In the genomic region with DNA sequence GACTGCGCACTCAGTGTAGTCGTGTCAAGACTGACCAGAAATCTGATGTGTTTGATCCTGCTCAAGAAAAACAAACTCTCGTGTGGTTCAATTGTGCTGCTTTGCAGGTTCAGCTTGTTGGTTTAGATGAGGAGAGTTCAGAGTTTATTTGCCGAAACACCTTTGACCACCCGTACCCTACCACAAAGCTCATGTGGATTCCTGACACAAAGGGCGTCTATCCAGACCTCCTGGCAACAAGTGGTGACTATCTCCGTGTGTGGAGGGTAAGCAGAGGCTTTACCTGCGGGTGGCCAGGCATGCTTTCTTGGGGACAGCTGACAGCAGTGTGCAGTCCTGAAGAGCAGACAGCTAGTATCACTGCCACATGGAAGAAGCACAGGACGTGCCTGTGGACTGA, we compare ENCODE assay signal across 29 mouse cellular contexts. TPM values are rescaled to one million over a fixed set of nuclear protein-coding genes. Genes with fewer than 3 reads are reported as not detected.
"Had no signal": no experiment of that assay in that cellular context is flagged by ENCODE, and none has a peak within 500 bp of the region (broad histone marks: within the 10 kb centered on the region; RNA-seq: fewer than 3 reads in every experiment).

No protein-coding gene starts in this region.

- H3K4me1 ChIP-seq: limb, embryonic 12.5 days; limb, embryonic 15.5 days had no signal

- H3K27ac ChIP-seq: hindbrain, postnatal 0 days; limb, embryonic 12.5 days; limb, embryonic 15.5 days; stomach, postnatal 0 days had no signal

- H3K4me3 ChIP-seq: limb, embryonic 12.5 days; limb, embryonic 15.5 days had no signal

- H3K4me2 ChIP-seq: limb, embryonic 12.5 days; limb, embryonic 15.5 days; midbrain, embryonic 11.5 days had no signal

- H3K9me3 ChIP-seq: limb, embryonic 12.5 days; limb, embryonic 15.5 days had no signal

- ATAC-seq: hindbrain, postnatal 0 days; inflammation-experienced regulatory T-cells, adult 6 months had no signal

- DNase-seq: kidney, adult 11 months; kidney, postnatal 14 days; kidney, postnatal 4 days; left cerebral cortex, postnatal 4 days; lung, adult 2 months; lung, postnatal 14 days; lung, postnatal 4 days; midbrain, embryonic 14.5 days; thymus, adult 2 months; thymus, postnatal 14 days; thymus, postnatal 4 days had no signal

- H3K27me3 ChIP-seq: limb, embryonic 12.5 days; limb, embryonic 15.5 days had no signal

- H3K9ac ChIP-seq: limb, embryonic 12.5 days; limb, embryonic 15.5 days had no signal

RNA-seq across cellular contexts. Expression of gene Kcnh6, which starts 38.7 kb away (rescaled TPM):
- total RNA-seq: megakaryocyte-erythroid progenitor cell, adult 5-6 weeks had no signal

RNA-seq across cellular contexts. Expression of gene Ace3, which starts 52.1 kb away (rescaled TPM):
- total RNA-seq: hindbrain, postnatal 0 days; layer of hippocampus, adult 18-20 months; layer of hippocampus, postnatal 14 days; left cerebral cortex, adult 8-10 months; left cerebral cortex, postnatal 14 days; left cerebral cortex, postnatal 4 days; megakaryocyte progenitor cell, adult 5-6 weeks; megakaryocyte-erythroid progenitor cell, adult 5-6 weeks; midbrain, postnatal 0 days had no signal
- polyA plus RNA-seq: hindbrain, postnatal 0 days; inflammation-experienced regulatory T-cells, adult 6 months; kidney, embryonic 16.5 days; limb, embryonic 12.5 days; limb, embryonic 15.5 days; midbrain, embryonic 11.5 days; midbrain, postnatal 0 days; neural tube, embryonic 11.5 days; neural tube, embryonic 14.5 days; small intestine, adult 2 months; stomach, embryonic 14.5 days; stomach, postnatal 0 days; thymus, adult 2 months had no signal
